Mouse (Mus musculus) cerebellum, postnatal 36 days (tissue): ENCODE results near the gene Sugp2.

Experiments used
- DNase-seq, 2 experiments: peaks; one replicate each; pipeline ENCODE4 v3.0.0; 2021 to 2022; ENCODE audit warnings: mixed read lengths in 2 of 2

Gene Sugp2

DNA sequence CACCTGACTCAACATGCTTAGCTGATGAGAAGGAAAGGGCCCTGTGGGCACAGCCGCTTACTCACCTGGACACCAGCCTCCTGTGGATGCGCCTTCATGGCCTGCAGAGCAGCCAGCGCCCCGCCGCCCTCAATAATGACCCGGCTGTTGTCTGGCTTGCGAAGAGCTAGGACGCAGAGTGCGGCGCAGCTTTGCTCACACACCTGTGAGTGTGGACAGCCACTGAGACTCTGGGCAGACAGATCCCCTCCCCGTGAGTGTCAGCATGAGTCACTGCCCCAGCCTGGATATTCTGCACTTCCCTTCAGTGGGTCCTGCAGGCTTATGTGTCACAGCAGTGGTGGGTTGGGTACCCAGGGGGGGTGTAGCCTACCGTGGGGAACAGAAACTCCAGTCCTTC, 12.0 kb upstream of the Sugp2 start:
- no peak for DNase-seq

DNA sequence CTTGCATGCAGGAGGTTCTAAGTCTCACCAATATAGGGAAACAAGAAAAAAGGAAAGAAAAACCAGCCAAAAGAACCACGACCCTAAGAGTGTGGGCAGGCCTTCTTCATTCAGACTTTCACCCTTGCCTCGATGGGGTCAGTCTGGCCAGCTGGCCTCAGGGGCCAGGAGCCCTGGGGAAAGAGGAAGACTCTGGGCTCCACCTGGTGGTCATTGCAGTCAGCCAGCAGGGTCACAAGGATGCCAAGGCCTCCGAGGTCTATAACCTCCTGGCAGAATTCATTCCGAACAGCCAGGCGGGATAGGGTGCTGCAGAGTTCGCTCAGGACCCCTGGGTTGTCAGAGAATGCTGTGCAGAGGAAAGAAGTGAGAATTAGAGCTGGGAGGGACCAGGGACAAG, 10.7 kb upstream of the Sugp2 start:
- peak; percentile 46 for DNase-seq

DNA sequence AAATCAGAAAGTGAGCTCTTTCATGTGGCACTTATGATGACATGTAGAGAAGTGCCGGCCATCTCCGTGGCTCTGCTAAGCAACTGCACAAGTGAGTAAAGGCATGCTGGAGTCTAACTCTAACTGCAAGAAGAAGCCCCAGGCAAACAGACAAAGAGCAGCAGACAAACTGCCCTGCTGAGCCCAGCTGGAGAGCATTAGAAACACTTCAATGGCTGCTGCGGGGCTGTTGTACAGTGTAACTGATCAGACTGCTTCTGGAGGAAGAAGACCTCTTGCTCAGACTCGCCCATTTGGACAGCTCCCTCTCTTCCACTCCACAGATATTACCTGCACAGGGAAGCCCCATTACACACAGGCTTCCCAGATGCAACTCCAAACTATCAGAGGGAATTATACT, 6.0 kb upstream of the Sugp2 start:
- DNase-seq = no peak

DNA sequence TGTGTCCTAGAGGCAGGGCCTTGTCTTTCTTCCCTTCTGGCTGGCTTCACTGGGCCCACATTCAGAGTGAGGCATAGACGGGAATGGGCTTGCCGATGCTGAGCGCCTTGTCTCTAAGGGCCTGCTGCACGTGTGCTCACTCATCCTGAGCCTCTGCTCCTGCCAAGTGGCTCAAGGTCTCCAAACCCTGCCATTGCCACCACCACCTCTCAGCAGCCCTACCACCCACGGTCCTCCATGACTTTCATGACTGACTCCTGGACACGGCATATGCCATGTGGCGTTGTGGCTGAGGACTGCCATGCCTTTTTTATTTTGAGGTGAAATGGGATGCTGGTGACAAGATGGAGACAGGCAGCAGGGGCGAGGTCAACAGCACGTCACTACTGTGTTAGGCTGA, 3.2 kb upstream of the Sugp2 start:
- no peak for DNase-seq

DNA sequence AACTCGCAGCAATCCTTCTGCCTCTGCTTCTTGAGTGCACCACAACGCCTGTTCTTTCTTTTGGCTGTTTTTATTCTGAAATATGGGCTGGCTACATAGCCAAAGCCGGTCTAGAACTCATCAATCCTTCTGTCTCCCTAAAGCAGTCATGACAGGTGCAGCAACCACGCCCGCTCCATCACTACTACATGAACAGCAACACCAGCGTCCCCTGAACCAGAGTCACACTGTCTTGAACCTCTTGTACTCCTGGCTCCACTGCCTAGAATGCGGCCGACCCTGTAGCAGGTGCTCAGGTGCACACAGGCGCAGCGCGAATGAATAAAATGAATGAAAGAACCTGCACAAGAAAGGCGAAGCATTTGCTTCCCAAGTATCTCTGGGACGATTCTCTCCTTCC, 420 bp upstream of the Sugp2 start:
- no peak for DNase-seq

DNA sequence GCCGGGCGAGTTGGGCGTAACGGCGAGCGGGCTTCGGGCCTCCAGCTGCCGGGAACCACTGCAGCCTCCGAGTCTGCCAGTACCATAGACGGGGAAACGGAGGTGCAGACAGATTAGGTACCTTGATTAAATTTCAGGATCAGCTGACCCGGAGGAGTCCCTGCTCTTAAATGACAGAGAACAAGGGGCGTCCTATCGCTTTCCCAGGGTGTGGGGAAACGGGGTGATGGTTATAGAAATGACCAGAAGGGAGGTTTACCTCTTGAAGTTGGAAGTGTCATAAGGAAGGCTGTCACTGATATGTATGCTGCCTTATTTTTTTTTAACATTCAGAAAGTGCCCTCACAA, 729 bp downstream of the Sugp2 start:
- no peak for DNase-seq

DNA sequence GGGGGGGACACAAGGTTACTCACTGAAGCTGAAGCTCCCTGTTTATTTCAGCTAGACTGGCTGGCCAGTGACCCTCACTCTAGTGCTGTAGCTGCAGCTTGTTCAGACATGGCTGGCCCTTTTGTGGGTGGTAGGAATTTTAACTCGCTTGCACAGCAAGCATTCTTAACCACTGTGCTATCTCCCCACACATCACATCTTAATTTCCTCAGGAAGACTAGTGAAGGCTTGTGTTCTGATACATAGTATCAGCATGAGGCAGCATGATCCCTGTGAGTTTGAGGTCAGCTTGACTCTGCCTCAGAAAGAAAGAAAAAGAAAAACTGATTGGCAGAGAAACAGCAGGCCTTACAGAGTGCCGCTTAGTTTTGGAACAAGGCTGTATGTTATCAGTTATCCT, 3.8 kb downstream of the Sugp2 start:
- DNase-seq = no peak

DNA sequence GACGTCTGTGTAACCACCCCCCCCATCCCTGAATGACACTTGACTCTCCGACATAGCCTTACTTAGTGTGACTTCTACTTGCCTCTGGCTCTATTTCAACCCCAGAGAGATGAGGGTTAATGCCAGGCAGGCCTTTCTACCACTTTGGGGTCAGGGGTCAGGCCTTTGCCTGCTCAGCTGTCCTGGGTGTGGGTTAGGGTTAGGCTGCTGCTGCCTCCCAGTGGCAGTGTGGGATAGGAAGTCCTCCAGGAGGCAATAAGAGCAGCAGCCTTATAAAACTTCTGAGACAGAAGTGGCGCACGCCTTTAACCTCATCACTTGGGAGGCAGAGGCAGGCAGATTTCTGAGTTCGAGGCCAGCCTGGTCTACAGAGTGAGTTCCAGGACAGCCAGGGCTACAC, 6.6 kb downstream of the Sugp2 start:
- no peak for DNase-seq

DNA sequence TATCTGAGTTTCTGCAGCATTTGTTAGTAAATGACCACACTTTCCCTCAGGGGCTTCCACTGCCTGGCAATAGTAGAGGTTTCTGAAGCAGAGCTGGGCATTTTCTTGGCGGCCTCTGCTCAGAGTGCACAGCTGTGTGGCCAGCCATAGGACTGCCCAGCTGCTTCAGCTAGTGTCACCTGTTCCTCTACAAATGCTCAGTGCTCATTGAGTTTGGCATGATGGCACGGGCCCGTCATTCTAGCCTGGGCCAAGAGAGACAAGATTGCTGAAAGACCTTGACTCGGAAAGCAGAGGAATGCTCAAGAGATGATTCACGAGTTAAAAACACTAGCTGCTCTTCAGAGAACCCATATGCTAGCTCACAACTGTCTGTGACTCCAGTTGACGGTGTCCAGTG, 12.6 kb downstream of the Sugp2 start:
- DNase-seq = no peak

DNA sequence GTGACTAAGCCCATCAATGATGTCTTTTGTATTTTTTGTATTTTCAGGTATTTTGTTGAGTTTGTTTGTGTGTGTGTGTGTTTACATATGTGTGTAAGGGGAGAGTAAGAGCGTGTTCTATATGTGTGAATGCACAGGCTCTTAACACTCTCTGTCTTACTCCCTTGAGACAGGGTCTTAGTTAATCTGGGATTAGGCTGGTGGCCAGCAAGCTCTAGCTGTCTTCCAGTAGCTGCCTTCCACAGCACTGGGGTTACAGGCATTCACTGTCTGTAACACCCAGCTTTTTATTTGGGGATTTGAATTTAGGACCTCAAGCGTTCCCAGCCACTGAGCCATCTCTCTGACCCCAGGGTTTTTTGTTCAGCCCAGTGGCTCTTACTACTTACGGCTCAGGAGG, 13.8 kb downstream of the Sugp2 start:
- DNase-seq = no peak

DNA sequence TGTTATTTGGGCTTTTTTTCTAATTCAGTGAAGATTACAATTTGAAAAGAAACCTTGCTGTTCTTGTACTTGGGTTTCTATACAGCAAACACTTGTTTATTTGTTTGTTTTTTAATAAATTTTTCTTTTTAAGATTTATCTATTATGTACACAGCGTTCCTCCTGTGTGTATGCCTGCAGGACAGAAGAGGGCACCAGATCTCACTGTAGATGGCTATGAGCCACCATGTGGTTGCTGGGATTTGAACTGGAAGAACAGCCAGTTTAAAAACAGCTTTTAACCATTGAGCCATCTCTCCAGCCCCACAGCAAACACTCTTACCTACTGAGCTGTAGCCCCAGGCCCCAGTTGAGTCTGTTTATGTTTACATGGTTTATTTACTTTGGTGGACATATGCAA, 20.6 kb downstream of the Sugp2 start:
- DNase-seq = no peak

DNA sequence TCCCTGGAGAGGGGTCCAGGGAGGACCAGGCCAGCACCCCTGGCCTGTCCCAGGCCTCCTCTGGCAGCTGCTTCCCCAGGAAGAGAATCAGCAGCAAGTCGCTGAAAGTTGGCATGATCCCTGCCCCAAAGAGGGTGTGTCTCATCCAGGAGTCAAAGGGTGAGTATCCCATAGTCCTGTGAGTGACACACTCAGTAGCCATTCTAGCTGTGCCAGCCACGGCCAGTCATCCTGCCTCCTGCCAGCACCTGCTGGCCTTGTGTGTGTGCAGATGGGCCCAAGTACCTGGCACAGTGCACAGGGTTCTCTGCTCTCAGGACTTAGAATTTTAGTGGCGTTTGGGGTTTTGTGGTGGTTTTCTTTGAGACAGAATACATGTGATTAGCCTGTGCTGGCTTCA, 23.4 kb downstream of the Sugp2 start:
- peak; percentile 50 to 52 for DNase-seq

DNA sequence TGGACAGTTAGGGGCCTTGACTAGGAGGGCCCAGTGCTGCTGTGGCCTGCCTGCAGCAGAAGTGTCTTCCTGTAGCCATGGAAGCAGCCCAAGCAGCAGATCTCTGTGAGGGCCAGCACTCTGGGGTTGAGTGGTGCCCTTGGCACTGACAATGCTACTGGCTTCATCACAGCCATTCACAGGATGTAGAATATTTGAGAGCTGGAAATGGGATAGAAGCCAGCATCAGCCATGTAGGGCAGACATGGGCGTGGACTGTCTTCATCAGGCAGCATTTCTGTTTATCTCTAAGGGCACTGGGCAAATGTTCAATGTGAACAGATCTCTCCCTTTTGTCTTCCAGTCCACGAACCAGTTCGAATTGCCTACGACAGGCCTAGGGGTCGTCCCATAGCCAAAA, 24.6 kb downstream of the Sugp2 start:
- no peak for DNase-seq

DNA sequence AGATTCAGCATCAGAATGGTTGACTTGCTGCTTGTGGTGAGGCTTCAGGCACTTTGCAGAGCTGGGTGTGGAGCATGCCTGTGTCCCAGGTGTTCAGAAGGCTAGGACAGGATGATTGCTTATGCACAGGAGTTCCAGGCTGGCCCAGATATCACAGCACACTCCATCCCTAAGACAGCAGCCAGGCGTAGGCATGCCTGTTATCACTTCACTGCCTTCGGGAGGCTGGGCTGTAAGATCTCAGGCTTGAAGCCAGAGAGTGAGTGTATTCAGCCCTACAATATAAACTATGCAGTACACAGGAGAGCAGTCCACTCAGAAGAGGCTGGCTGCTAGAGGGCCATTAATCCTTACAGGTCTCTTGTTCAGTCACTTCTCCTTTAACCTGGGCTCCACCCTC, 25.0 kb downstream of the Sugp2 start:
- DNase-seq = no peak

DNA sequence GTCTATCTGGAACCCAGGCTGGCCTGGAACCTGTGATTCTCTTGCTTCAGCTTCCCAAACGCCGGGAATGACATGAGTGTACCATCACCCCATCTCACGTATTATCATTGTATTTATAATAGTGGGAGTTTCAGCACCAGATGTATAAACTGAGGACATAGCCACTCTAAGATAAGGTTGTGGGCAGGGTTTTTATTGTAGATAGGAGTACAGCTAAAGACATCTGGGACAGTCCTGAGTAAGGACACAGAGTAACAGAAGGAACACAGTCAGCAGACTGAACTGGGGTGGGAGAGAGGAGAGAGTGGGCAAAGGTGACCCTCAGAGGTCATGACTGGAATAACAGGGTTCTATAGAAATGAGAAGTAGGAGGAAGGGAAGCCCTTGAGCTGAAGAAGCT, 33.6 kb downstream of the Sugp2 start:
- DNase-seq = no peak

DNA sequence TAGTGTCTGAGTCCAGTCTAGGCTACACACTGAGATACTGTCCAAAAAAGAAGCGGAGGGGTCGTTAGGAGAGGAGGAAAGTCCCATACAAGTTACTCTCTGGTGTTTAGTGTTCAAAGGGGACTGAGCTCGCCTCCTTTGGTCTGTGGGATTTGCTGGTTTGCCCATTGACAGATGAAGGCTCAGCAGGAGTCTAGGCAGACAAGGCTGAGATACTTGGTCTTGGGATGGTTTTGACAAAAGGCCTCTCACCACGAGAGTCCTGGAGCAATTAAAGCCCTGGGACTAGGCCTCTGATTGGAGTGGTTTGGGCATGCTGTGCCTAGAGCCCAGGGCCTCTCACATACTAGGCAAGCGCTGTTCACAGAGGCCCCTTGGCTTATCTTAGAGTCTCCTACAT, 34.3 kb downstream of the Sugp2 start:
- peak in 1 of 2 experiments; percentile 37 for DNase-seq

DNA sequence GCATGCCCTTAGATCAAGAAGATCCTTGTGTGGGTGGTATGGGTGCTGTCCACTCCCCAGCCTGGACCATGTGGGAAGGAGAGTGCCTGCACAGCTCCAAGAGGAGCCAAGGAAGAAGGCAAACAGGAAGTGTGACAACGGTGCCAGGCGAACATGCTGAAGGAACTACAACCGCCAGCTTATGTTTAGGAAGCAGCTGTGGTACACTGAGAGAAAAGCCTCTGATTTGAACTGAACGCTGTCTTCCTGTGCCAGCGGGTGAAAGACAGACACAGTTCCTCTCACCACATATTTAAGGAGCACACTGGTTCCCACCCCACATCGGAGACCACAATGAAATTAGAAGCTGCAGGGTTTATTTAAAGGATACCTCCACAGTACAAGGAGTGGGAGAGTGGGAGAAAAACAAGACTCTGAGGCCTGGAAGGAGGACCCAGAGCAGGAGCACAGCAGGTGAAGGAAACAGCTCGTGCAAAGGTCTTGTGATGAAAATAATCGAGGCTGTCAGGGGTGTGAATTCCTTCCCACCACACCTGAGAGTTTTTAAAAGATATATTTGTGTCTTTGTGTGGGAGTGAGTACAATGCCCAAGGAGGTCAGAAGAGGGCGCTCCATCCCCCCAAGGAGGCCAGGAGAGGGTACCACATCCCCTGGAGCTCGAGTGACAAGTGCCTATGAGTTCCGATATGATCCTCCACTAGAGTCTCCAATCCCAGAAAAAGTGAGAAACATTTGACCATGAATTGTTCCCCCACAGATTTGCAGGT, 35.0 kb downstream of the Sugp2 start:
- DNase-seq = no peak

DNA sequence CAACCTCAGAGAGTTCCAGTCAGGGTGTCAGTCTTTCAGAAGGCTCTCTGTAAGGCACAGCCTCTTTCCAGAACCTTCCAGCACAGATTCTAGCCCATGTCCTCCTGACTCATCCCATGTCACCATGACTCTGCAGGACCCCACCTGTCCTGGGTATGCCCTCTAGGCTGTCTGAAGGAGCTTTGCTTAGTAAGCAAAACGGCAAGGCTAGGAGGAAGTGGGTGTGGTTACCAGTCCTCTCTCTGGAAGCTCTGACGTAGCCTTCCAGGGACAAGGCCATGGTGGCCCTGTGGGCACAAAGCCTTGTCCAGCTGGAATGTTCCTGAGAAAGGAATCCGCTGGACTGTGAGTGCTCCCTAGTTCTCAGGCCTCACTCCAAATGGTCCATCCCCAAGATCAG, 38.9 kb downstream of the Sugp2 start:
- DNase-seq = no peak

DNA sequence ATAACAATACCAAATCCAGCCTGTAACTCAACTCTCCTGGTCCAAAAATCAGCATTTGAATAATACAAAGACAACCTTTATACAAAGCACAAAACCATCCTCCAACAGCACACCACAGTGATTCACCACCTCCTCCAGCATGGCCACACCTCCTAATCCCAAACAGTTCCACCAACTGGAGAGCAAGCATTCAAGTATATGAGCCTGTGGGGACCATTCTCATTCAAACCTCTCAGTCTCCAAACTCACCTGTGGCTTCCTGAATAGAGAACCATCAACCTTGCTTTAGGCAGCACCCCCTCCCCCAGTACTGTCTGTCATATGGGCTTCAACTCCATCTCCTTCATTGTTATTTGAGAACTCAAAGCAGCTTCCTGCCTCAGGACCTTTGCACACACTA, 40.3 kb downstream of the Sugp2 start:
- DNase-seq = no peak

DNA sequence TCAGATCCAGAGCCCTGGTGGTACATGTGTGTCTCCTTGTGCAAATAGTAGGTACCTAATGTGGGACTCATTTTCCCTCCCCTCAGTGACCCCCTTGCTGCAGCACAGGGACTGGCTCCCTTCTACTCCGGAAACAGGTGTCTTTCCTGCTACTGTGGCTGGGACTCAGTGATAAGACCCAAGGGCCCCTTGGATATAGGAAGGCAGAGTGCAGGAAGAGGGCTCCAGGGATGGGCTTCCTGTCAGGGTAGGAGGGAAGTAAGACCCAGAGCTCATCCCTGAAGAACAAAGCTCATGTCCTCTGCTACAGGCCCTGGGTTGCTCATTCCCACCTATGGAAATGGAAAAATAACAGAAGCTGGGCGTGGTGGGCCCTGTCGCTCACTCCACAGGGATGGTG, 42.5 kb downstream of the Sugp2 start:
- DNase-seq = no peak

DNA sequence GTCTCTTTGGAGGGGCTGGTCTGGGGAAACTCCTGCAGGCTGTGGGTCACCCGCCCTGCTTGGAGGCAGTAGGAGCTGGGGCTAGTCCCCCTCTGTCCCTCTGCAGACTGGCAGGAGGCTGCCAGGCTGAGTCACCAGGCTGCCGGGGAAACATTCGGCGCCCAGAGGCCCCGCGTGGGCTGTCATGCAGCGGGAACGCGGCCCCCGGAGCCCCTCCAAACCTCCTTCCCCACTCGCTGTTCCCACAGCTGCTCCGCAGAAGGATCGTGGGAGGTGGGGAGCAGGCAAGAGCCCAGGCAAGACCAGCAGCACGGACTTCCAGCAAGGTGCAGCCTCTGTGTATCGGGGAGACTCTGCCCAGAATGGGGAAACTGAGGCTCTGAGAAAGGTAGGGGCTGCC, 44.1 kb downstream of the Sugp2 start:
- no peak for DNase-seq

DNA sequence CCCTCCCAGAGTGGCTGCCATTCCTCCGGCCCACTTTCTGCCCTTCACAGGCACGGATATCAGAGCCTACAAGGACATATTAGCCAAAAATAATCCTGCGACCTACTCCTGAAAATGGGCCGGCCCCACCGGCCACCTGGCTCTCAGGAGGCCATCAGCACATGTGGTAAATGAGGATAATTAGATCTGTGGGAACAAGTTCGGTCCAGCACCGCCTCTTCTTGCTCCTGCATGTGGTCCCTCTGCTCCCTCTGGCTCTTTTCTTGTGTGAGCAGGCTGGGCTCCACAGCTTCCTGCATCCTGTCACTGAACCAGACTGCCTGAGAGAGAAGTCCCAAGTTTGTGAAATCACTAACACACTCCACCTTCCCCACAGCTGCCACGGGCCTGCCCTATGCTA, 45.2 kb downstream of the Sugp2 start:
- no peak for DNase-seq

DNA sequence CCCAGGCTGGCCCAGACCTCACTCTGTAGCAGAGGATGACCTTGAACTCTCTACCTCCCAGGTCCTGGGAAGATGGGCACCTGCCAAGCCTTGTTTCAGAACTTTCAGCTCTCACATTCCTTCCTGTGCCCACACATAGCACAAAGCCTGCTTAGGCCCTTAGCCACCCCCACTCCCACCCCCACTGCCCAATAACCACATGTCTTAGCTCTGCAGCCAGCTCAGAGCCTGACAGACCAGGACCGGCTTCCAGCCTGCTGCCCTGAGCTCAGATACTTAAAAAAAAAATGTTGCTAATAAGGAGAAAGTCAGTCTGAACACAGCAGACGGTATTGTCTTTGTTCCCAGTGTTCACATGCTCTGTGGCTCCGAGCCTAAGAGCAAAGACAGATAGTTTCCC, 47.0 kb downstream of the Sugp2 start:
- no peak for DNase-seq

DNA sequence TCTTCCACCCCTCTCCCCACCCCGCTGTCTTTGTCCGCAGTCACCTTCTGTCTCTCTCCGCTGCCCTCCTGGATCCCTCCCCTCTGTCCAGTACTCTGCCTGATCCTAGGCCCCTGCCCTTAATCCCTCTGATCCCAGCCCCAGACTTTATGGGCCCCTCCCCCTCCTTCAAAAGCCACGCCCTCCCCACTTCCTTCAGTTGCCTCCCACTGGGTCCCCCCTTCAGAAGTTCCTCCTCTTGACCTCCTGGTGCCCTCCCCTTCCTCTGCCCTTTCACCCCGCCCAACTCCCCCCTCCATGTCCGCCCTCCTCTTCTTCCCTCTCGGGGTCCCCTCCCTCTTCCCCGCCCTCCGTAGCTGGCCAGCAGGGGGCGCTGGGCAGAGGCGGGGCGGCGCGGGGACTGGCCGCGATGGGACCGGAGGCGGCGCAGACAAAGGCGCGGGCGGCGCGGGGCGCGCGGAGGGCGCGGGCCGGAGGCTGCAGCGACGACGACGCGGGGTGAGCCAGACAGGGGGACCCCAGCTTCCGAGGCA, 48.6 kb downstream of the Sugp2 start, which contains the start of gene Homer3:
Gene Homer3, plus strand, starts transcription at position 225 of the 533 bp plus-strand sequence.
- peak; percentile 48 to 65 for DNase-seq
